Mouse (Mus musculus) forebrain, embryonic 16.5 days (tissue): ENCODE measurements around the gene Marcksl1. TPM values are rescaled to one million over a fixed set of nuclear protein-coding genes. Genes with fewer than 3 reads are reported as not detected.

ENCODE experiments used
- ATAC-seq: fragments of 200-750 bp; cut with Nextera tagmentation; 2 replicates; pipeline ENCODE4 v1.8.0; 2017; ENCODE audit warnings: mild to moderate bottlenecking, moderate library complexity
- H3K27ac ChIP-seq: fragments of 300-500 bp; sonication (generic); 2 replicates; pipeline ENCODE4 v1.5.1; 2014; ENCODE audit warnings: low read length, control low read depth
- H3K27me3 ChIP-seq: fragments of 300-500 bp; sonication (generic); replicated peaks from 2 replicates; pipeline ENCODE4 v1.6.1; 2014; ENCODE audit warnings: low read length; ENCODE audit not compliant: control insufficient read depth, insufficient read depth
- H3K36me3 ChIP-seq: fragments of 300-500 bp; sonication (generic); 2 replicates; pipeline ENCODE4 v1.6.1; 2014; ENCODE audit not compliant: control insufficient read depth, insufficient read depth
- H3K4me1 ChIP-seq: fragments of 300-500 bp; sonication (generic); replicated peaks from 2 replicates; pipeline ENCODE4 v1.6.1; 2014; ENCODE audit warnings: low read length; ENCODE audit not compliant: control insufficient read depth, insufficient read depth
- H3K4me2 ChIP-seq: fragments of 300-500 bp; sonication (generic); 2 replicates; pipeline ENCODE4 v1.6.1; 2014; ENCODE audit warnings: mild to moderate bottlenecking, low read length, control low read depth
- H3K4me3 ChIP-seq: fragments of 300-500 bp; sonication (generic); replicated peaks from 2 replicates; pipeline ENCODE4 v1.5.1; 2014; ENCODE audit warnings: mild to moderate bottlenecking, low read length, control low read depth
- H3K9ac ChIP-seq: fragments of 300-500 bp; sonication (generic); replicated peaks from 2 replicates; pipeline ENCODE4 v1.6.1; 2014; ENCODE audit warnings: low read depth, low read length, control low read depth
- H3K9me3 ChIP-seq: fragments of 300-500 bp; sonication (generic); 2 replicates; pipeline ENCODE4 v1.6.1; 2016; ENCODE audit warnings: low read length; ENCODE audit not compliant: control insufficient read depth
- WGBS: fragments of 180-500 bp; shearing (Covaris S2); extraction: QIAGEN DNeasy Blood & Tissue Kit; methylation state at CpG from one replicate; pipeline ENCODE4 v1.1.7; 2014; 5-methylcytosine and 5-hydroxymethylcytosine counted together
- polyA plus RNA-seq: library from polyadenylated mRNA; unstranded; fragments of >200 nt; fragmentation: Nextera tagmentation; extraction: Ambion mirVana; gene quantifications from 2 replicates; pipeline ENCODE4 v1.2.1, GENCODE M21; 2015

Gene Marcksl1
- polyA plus RNA-seq, 1 experiment from 2014 or later = 1,850 TPM

- Histone ChIP-seq H3K9me3 (no peaks in the 10 kb centered on the region), H3K4me2 (peak overlapping the region; percentile 48), H3K4me3 (peak overlapping the region; percentile 20), H3K4me1 (peaks cover 19% of the 10 kb centered on the region), H3K27me3 (peaks cover 4% of the 10 kb centered on the region; the same call in 1 of the 2 replicates), H3K9ac (peak overlapping the region; percentile 49), H3K27ac (peak overlapping the region; percentile 78), H3K36me3 (no peaks in the 10 kb centered on the region)
- 43% methylated on average over 6 of the region's 6 CpGs for WGBS
- ATAC-seq = no peak; the same call in 1 of the 2 replicates
These were observed 16.8 kb upstream of the Marcksl1 start for GRCm38 (mm10) chr4:129496631-129497030.

- Histone ChIP-seq H3K4me1 (peaks cover 17% of the 10 kb centered on the region), H3K9me3 (no peaks in the 10 kb centered on the region), H3K36me3 (no peaks in the 10 kb centered on the region), H3K27me3 (no peaks in the 10 kb centered on the region), H3K4me2 (no peak overlapping the region), H3K27ac (no peak overlapping the region), H3K9ac (no peak overlapping the region), H3K4me3 (no peak overlapping the region)
- 86% methylated on average over 3 of the region's 3 CpGs for WGBS
- ATAC-seq = no peak
These were observed 14.4 kb upstream of the Marcksl1 start for GRCm38 (mm10) chr4:129498941-129499340.

GRCm38 (mm10) chr4:129500017-129500416 lies 13.4 kb upstream of the Marcksl1 start:
- H3K4me2 ChIP-seq = peak overlapping the region; percentile 70
- no peaks in the 10 kb centered on the region for H3K36me3 ChIP-seq
- ATAC-seq = no peak
- H3K27ac ChIP-seq = no peak overlapping the region
- 76% methylated on average over 8 of the region's 8 CpGs for WGBS
- no peaks in the 10 kb centered on the region for H3K27me3 ChIP-seq
- H3K4me1 ChIP-seq = peaks cover 17% of the 10 kb centered on the region
- no peaks in the 10 kb centered on the region for H3K9me3 ChIP-seq
- H3K9ac ChIP-seq = no peak overlapping the region; the same call in 1 of the 2 replicates
- peak overlapping the region; percentile 61; the same call in 1 of the 2 replicates for H3K4me3 ChIP-seq

- Histone ChIP-seq H3K27me3 (no peaks in the 10 kb centered on the region), H3K4me2 (peak overlapping the region; percentile 70), H3K36me3 (no peaks in the 10 kb centered on the region), H3K4me3 (peak overlapping the region; percentile 61), H3K4me1 (peaks cover 12% of the 10 kb centered on the region), H3K27ac (peak overlapping the region; percentile 60), H3K9ac (peak overlapping the region; percentile 62), H3K9me3 (no peaks in the 10 kb centered on the region)
- under 1% methylated on average over 45 of the region's 49 CpGs for WGBS
- peak; percentile 74 for ATAC-seq
These were observed 12.5 kb upstream of the Marcksl1 start for GRCm38 (mm10) chr4:129500607-129501566.

- Histone ChIP-seq H3K36me3 (no peaks in the 10 kb centered on the region), H3K4me3 (no peak overlapping the region), H3K27me3 (no peaks in the 10 kb centered on the region), H3K9ac (no peak overlapping the region), H3K4me2 (no peak overlapping the region), H3K9me3 (no peaks in the 10 kb centered on the region), H3K4me1 (no peaks in the 10 kb centered on the region; the same call in 1 of the 2 replicates), H3K27ac (no peak overlapping the region)
- 78% methylated on average over 9 of the region's 9 CpGs for WGBS
- no peak for ATAC-seq
These were observed 11.0 kb upstream of the Marcksl1 start for GRCm38 (mm10) chr4:129502327-129502888.

GRCm38 (mm10) chr4:129502901-129503444 lies 10.4 kb upstream of the Marcksl1 start:
- H3K9me3 ChIP-seq = no peaks in the 10 kb centered on the region
- WGBS = 82% methylated on average over 11 of the region's 11 CpGs
- no peaks in the 10 kb centered on the region for H3K27me3 ChIP-seq
- H3K36me3 ChIP-seq = no peaks in the 10 kb centered on the region
- no peak overlapping the region for H3K27ac ChIP-seq
- no peak overlapping the region for H3K9ac ChIP-seq
- no peak overlapping the region for H3K4me2 ChIP-seq
- no peak overlapping the region for H3K4me3 ChIP-seq
- H3K4me1 ChIP-seq = no peaks in the 10 kb centered on the region; the same call in 1 of the 2 replicates
- ATAC-seq = no peak

GRCm38 (mm10) chr4:129505511-129505910 lies 7.9 kb upstream of the Marcksl1 start:
- peaks cover 6% of the 10 kb centered on the region for H3K4me1 ChIP-seq
- H3K27ac ChIP-seq = no peak overlapping the region
- no peaks in the 10 kb centered on the region for H3K36me3 ChIP-seq
- no peaks in the 10 kb centered on the region for H3K27me3 ChIP-seq
- H3K4me3 ChIP-seq = no peak overlapping the region
- ATAC-seq = no peak
- WGBS = 79% methylated on average over 3 of the region's 3 CpGs
- H3K4me2 ChIP-seq = no peak overlapping the region
- H3K9ac ChIP-seq = no peak overlapping the region
- no peaks in the 10 kb centered on the region for H3K9me3 ChIP-seq

GRCm38 (mm10) chr4:129507434-129508236 lies 5.7 kb upstream of the Marcksl1 start:
- no peak overlapping the region for H3K27ac ChIP-seq
- H3K36me3 ChIP-seq = no peaks in the 10 kb centered on the region
- H3K4me1 ChIP-seq = peaks cover 6% of the 10 kb centered on the region
- H3K9me3 ChIP-seq = no peaks in the 10 kb centered on the region
- H3K4me3 ChIP-seq = no peak overlapping the region
- no peaks in the 10 kb centered on the region for H3K27me3 ChIP-seq
- H3K9ac ChIP-seq = no peak overlapping the region
- no peak overlapping the region for H3K4me2 ChIP-seq
- no peak for ATAC-seq
- 66% methylated on average over 9 of the region's 10 CpGs for WGBS

GRCm38 (mm10) chr4:129508237-129508515 lies 5.2 kb upstream of the Marcksl1 start:
- no peak overlapping the region for H3K4me3 ChIP-seq
- H3K4me2 ChIP-seq = no peak overlapping the region
- no peak overlapping the region for H3K27ac ChIP-seq
- H3K9me3 ChIP-seq = no peaks in the 10 kb centered on the region
- no peaks in the 10 kb centered on the region for H3K27me3 ChIP-seq
- no peak for ATAC-seq
- H3K36me3 ChIP-seq = no peaks in the 10 kb centered on the region
- no peak overlapping the region for H3K9ac ChIP-seq
- WGBS = 61% methylated on average over 3 of the region's 3 CpGs
- peaks cover 10% of the 10 kb centered on the region for H3K4me1 ChIP-seq
